Mouse (Mus musculus): ENCODE data around the gene Rps6ka2. TPM values are rescaled to one million over a fixed set of nuclear protein-coding genes. Genes with fewer than 3 reads are reported as not detected.

Rps6ka2 gene
- total RNA-seq, 1 experiment = 16.2 TPM

- Histone ChIP-seq H3K9ac (ENCODE audit: insufficient read depth, low read depth, low read length, poor library complexity, severe bottlenecking) (no peak overlapping the region), H3K4me1 (ENCODE audit: control insufficient read depth in 2 of 2, insufficient read depth in 2 of 2, low read length in 2 of 2, poor library complexity in 1 of 2) (0 out of 4 replicates have a peak, but pooled peaks cover 0 to 5% of the 10 kb centered on the region in 2 experiments), H3K4me3 (ENCODE audit: insufficient read depth in 1 of 2, low read depth in 1 of 2, low read length in 2 of 2, poor library complexity in 1 of 2, severe bottlenecking in 1 of 2) (no peak overlapping the region), H3K27ac (ENCODE audit: insufficient read depth, low read depth, low read length, poor library complexity, severe bottlenecking) (no peak overlapping the region), H3K36me3 (ENCODE audit: control insufficient read depth, insufficient read depth, low read length, poor library complexity, severe bottlenecking) (no peaks in the 10 kb centered on the region), H3K9me3 (ENCODE audit: control insufficient read depth, insufficient read depth, low read depth, low read length) (no peaks in the 10 kb centered on the region)
- no peak for DNase-seq (ENCODE audit: low read depth, low spot score)
- in situ Hi-C loops (cut with MboI; ENCODE audit: low sequenced_read_pairs in 2 of 2, unreplicated experiment in 2 of 2) = no loop called here
- no peak for TF ChIP-seq CHD2 (IDR thresholded peaks at IDR 0.05; ENCODE audit: low read depth, low read length)
- no peak for TF ChIP-seq ZNF384 (IDR thresholded peaks at IDR 0.05; ENCODE audit: low read depth, low read length)
- TF ChIP-seq ZC3H11A (IDR thresholded peaks at IDR 0.05; ENCODE audit: borderline replicate concordance, low read depth, low read length) = no peak
- TF ChIP-seq MAFK (IDR thresholded peaks at IDR 0.05; ENCODE audit: insufficient read depth, low read depth, low read length) = no peak
- no peak for TF ChIP-seq HCFC1 (IDR thresholded peaks at IDR 0.05; ENCODE audit: borderline replicate concordance, insufficient read depth, low read length)
Observed at GRCm38 (mm10) chr17:7151446-7152100, 18.3 kb upstream of the Rps6ka2 start.

GRCm38 (mm10) chr17:7152662-7153061, 17.3 kb upstream of the Rps6ka2 start:
- H3K9me3 ChIP-seq (ENCODE audit: control insufficient read depth, insufficient read depth, low read depth, low read length) = no peaks in the 10 kb centered on the region
- H3K36me3 ChIP-seq (ENCODE audit: control insufficient read depth, insufficient read depth, low read length, poor library complexity, severe bottlenecking) = no peaks in the 10 kb centered on the region
- no peak overlapping the region for H3K27ac ChIP-seq (ENCODE audit: insufficient read depth, low read depth, low read length, poor library complexity, severe bottlenecking)
- no peak for DNase-seq (ENCODE audit: low read depth, low spot score)
- TF ChIP-seq CHD2 (IDR thresholded peaks at IDR 0.05; ENCODE audit: low read depth, low read length) (no peak), HCFC1 (IDR thresholded peaks at IDR 0.05; ENCODE audit: borderline replicate concordance, insufficient read depth, low read length) (no peak), ZNF384 (IDR thresholded peaks at IDR 0.05; ENCODE audit: low read depth, low read length) (no peak), MAFK (IDR thresholded peaks at IDR 0.05; ENCODE audit: insufficient read depth, low read depth, low read length) (no peak), ZC3H11A (IDR thresholded peaks at IDR 0.05; ENCODE audit: borderline replicate concordance, low read depth, low read length) (no peak)
- H3K9ac ChIP-seq (ENCODE audit: insufficient read depth, low read depth, low read length, poor library complexity, severe bottlenecking) = no peak overlapping the region
- H3K4me3 ChIP-seq (ENCODE audit: insufficient read depth in 1 of 2, low read depth in 1 of 2, low read length in 2 of 2, poor library complexity in 1 of 2, severe bottlenecking in 1 of 2) = no peak overlapping the region
- in situ Hi-C loops (cut with MboI; ENCODE audit: low sequenced_read_pairs in 2 of 2, unreplicated experiment in 2 of 2) = no loop called here
- H3K4me1 ChIP-seq (ENCODE audit: control insufficient read depth in 2 of 2, insufficient read depth in 2 of 2, low read length in 2 of 2, poor library complexity in 1 of 2) = 0 out of 4 replicates have a peak, but pooled peaks cover 0 to 5% of the 10 kb centered on the region in 2 experiments

GRCm38 (mm10) chr17:7163955-7164354, 6.0 kb upstream of the Rps6ka2 start:
- Histone ChIP-seq H3K27ac (ENCODE audit: insufficient read depth, low read depth, low read length, poor library complexity, severe bottlenecking) (no peak overlapping the region), H3K9me3 (ENCODE audit: control insufficient read depth, insufficient read depth, low read depth, low read length) (no peaks in the 10 kb centered on the region), H3K4me1 (ENCODE audit: control insufficient read depth in 2 of 2, insufficient read depth in 2 of 2, low read length in 2 of 2, poor library complexity in 1 of 2) (peaks cover 0 to 3% of the 10 kb centered on the region in 2 experiments; a peak in 2 of 4 replicates), H3K36me3 (ENCODE audit: control insufficient read depth, insufficient read depth, low read length, poor library complexity, severe bottlenecking) (no peaks in the 10 kb centered on the region), H3K4me3 (ENCODE audit: insufficient read depth in 1 of 2, low read depth in 1 of 2, low read length in 2 of 2, poor library complexity in 1 of 2, severe bottlenecking in 1 of 2) (no peak overlapping the region), H3K9ac (ENCODE audit: insufficient read depth, low read depth, low read length, poor library complexity, severe bottlenecking) (no peak overlapping the region)
- in situ Hi-C loops (cut with MboI; ENCODE audit: low sequenced_read_pairs in 2 of 2, unreplicated experiment in 2 of 2) = no loop called here
- TF ChIP-seq ZNF384 (IDR thresholded peaks at IDR 0.05; ENCODE audit: low read depth, low read length) (no peak), HCFC1 (IDR thresholded peaks at IDR 0.05; ENCODE audit: borderline replicate concordance, insufficient read depth, low read length) (no peak), ZC3H11A (IDR thresholded peaks at IDR 0.05; ENCODE audit: borderline replicate concordance, low read depth, low read length) (no peak), CHD2 (IDR thresholded peaks at IDR 0.05; ENCODE audit: low read depth, low read length) (no peak), MAFK (IDR thresholded peaks at IDR 0.05; ENCODE audit: insufficient read depth, low read depth, low read length) (no peak)
- no peak for DNase-seq (ENCODE audit: low read depth, low spot score)

- Histone ChIP-seq H3K9me3 (ENCODE audit: control insufficient read depth, insufficient read depth, low read depth, low read length) (no peaks in the 10 kb centered on the region), H3K4me3 (ENCODE audit: insufficient read depth in 1 of 2, low read depth in 1 of 2, low read length in 2 of 2, poor library complexity in 1 of 2, severe bottlenecking in 1 of 2) (no peak overlapping the region), H3K9ac (ENCODE audit: insufficient read depth, low read depth, low read length, poor library complexity, severe bottlenecking) (no peak overlapping the region), H3K4me1 (ENCODE audit: control insufficient read depth in 2 of 2, insufficient read depth in 2 of 2, low read length in 2 of 2, poor library complexity in 1 of 2) (peaks cover 0 to 5% of the 10 kb centered on the region in 2 experiments; a peak in 2 of 4 replicates), H3K36me3 (ENCODE audit: control insufficient read depth, insufficient read depth, low read length, poor library complexity, severe bottlenecking) (no peaks in the 10 kb centered on the region), H3K27ac (ENCODE audit: insufficient read depth, low read depth, low read length, poor library complexity, severe bottlenecking) (no peak overlapping the region)
- in situ Hi-C loops (cut with MboI; ENCODE audit: low sequenced_read_pairs in 2 of 2, unreplicated experiment in 2 of 2) = no loop called here
- DNase-seq (ENCODE audit: low read depth, low spot score) = no peak
- TF ChIP-seq HCFC1 (IDR thresholded peaks at IDR 0.05; ENCODE audit: borderline replicate concordance, insufficient read depth, low read length) (no peak), MAFK (IDR thresholded peaks at IDR 0.05; ENCODE audit: insufficient read depth, low read depth, low read length) (no peak), CHD2 (IDR thresholded peaks at IDR 0.05; ENCODE audit: low read depth, low read length) (no peak), ZNF384 (IDR thresholded peaks at IDR 0.05; ENCODE audit: low read depth, low read length) (no peak), ZC3H11A (IDR thresholded peaks at IDR 0.05; ENCODE audit: borderline replicate concordance, low read depth, low read length) (no peak)
Observed at GRCm38 (mm10) chr17:7165524-7165923, 4.4 kb upstream of the Rps6ka2 start.
